Mouse (Mus musculus) mature B cell (primary cell): Measurements from ENCODE around the gene Cdh13.

Experiments used
- in situ Hi-C: fragments of 300-500 bp; cut with MboI; formaldehyde crosslinking; loops from 2 replicates; pipeline ENCODE4 v1.14.3; 2019

Gene Cdh13

GRCm38 (mm10) chr8:118797127-118797526, 513.6 kb downstream of the Cdh13 start:
- in situ Hi-C loops: no loop called here

DNA sequence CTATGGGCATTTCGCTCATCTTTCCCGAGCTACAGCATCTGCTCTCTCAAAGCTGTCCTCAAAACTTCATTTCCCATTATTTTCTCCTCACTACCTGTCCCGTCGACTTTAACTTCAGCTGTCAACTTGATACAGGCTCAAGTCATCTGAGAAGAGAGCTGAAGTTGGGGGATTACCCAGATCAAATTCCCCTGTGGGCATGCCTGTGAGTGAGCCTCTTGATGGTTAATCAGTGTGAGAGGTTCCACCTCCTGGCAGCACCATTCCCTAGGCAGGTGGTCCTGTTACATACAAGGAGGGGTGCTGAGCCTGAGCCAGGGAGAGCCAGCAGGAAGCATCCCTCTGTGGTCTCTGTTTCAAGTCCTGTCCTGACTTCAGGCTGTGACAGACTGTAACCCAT, 519.6 kb downstream of the Cdh13 start:
- in situ Hi-C loops: no loop called here

GRCm38 (mm10) chr8:118809660-118810059, 526.1 kb downstream of the Cdh13 start:
- in situ Hi-C loops: no loop called here

DNA sequence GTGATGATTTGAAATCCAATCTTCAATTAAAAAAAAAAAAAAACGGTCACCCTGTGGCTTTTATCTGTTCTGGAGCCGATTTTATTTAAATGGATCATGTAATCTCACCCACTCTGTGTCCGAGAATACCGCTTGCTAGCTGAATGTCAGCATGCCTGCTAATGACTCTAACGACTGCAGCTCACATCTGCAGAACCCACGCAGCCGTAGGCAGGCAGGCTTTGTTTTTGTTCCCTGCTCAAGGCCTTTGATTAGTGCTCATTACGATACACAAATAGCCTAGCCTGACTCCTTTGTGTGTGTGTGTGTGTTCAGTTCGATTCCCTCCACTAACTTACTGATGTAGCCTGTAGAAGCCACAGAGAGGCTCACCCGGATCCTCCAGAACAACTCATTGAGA, 531.5 kb downstream of the Cdh13 start:
- in situ Hi-C loops: no loop called here

- in situ Hi-C loops: no loop called here
These were observed 543.2 kb downstream of the Cdh13 start for GRCm38 (mm10) chr8:118826761-118827160.

- in situ Hi-C loops: no loop called here
These were observed 544.2 kb downstream of the Cdh13 start for GRCm38 (mm10) chr8:118827726-118828125.

DNA sequence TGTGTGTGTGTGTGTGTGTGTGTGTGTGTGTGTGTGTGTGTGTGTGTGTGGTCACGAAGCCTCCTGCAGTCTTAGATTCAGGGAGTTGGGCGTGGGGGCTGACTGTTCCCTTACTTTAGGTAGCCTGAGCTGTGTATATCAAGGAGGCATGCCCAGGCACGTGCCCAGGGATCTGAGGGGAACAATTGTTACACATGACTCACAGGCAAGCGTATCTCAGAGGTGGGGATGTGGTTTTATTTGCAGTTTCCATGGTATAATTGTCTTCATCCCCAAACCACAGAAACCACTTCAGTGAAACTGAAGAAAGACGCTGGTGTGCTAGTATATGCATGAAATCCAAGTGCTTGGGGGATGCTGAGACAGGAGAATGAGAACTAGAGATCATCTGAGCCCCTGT, 546.8 kb downstream of the Cdh13 start:
- in situ Hi-C loops: no loop called here

DNA sequence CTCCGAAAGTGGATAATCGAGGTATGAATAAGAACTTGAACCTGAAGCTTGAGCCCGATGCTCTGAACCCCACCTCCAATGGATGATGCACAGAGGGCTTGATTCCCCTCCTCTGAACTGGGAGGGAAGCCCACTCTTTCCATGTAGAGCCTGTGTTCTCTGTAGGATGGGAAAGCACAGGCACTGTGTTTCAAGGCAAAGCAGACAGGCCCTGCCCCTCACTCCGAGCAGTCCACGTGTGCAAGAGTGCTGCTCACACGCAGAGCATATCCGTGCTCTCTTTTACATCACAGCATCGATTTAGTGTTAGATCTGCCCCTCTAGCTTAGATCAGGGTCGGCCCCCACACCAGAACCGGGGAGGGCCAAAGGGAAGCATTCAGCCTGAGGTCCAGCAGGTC, 547.5 kb downstream of the Cdh13 start:
- in situ Hi-C loops: no loop called here

DNA sequence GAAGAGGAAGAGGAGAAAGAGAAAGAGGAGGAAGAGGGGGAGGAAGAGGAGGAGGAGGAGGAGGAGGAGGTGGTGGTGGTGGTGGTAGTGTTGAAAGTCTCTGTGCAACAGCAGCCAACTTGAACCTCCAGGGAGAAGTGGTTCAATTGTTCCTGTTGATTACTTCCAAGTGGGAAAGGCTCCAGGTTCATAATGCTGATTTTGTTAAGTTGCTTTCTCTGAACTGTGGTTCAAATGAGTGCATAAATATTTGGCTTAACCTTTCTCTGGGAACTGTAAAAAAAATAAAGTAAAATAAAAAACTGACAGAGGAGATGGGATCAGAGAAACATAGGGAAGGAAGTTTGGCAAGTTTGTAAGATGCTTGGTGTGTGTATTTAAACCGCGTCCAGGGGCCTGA, 555.3 kb downstream of the Cdh13 start:
- in situ Hi-C loops: no loop called here

GRCm38 (mm10) chr8:118845690-118846089, 562.2 kb downstream of the Cdh13 start:
- in situ Hi-C loops: no loop called here

DNA sequence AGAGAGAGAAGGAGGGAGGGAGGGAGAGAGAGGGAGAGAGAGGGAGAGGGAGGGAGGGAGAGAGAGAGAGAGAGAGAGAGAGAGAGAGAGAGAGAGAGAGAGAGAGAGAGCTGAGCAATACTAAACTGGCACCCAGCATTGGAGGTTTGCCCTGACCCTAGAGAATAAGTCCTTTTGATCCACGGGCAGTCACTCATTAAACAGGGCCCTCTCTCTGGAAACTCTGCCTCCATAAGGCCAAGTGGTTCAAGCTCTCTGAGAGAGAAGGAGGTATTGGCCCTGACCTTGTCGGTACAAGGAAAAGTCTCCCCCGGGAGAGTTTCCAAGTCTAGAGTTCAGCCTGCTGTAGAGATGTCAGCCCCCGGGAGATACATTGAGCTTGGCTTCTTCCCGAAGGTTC, 564.5 kb downstream of the Cdh13 start:
- in situ Hi-C loops: no loop called here

DNA sequence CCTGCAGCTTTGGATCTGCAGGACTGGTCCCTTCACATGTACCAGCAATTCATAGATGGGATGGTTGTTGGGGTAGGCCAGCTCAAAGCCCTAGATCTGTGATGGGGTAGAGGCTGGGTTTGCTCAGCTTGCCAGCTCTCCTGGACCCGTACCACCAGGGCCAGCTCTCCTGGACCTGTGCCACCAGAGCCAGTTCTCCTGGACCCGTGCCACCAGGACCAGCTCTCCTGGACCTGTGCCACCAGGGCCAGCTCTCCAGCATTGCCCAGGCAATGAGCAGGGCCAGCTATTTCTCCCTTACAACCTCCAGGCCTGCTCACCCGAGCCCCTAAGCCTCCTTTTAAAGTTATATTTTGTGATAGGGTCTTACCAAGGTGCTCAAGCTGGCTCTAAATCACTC, 566.0 kb downstream of the Cdh13 start:
- in situ Hi-C loops: no loop called here

DNA sequence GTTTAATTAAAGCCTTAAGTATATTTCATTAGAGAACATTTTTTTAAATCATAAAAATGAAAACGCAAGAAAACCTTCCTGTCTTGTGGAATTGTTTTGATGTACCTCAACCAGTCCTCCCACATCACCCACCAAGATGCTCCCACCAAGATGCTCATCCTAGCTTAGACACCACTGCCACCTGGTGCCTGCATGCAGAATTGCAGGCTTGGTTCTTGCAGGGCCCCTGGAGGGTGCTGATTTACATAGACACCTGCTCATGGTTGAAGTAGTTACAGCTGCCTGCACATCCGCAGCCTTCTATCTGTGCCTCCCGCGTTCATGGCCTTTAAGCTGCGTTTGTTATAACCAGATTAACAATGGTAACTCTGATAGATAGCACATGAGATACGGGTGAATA, 566.8 kb downstream of the Cdh13 start:
- in situ Hi-C loops: no loop called here

DNA sequence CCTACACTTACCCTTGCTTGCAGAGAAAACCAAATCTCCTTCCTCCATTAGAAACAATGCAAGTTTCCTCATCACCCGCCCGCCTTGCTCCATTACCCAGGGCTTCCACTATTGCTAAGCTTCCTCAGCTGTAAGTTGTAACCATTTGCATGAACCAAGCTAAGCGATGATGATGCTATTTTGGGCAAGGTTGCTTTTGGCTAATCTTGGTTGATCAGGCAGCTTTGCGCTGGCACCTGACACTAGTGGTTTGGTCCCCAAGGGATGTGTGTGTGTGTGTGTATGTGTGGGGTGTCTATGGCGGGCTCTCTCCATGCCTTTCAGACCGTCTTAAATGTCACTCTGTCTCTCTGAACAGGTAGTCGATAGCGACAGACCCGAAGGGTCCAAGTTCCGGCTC, 567.8 kb downstream of the Cdh13 start:
- in situ Hi-C loops: no loop called here

GRCm38 (mm10) chr8:118852861-118853260, 569.3 kb downstream of the Cdh13 start:
- in situ Hi-C loops: no loop called here

DNA sequence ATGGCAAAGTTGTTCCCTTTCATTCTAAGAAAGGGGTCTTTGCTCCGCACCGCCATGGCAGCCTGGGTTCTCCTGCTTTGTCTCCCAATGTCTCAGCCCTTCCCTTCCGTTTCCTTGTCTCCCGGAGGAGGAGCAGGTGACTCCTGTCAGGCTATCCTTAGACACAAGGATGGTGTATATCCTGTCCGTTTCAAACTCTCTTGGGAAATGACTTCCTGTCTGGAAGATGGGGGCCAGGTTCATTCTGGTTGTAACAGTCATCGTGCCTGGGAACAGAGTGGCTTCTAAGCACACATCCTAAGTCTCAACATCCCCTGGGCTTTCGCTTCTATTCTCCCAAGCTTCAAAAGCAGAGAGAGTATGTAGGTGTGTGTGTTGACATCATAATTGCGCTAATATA, 571.1 kb downstream of the Cdh13 start:
- in situ Hi-C loops: no loop called here

- in situ Hi-C loops: no loop called here
These were observed 582.8 kb downstream of the Cdh13 start for GRCm38 (mm10) chr8:118866332-118866731.

- in situ Hi-C loops: no loop called here
These were observed 587.2 kb downstream of the Cdh13 start for GRCm38 (mm10) chr8:118870711-118871110.

- in situ Hi-C loops: no loop called here
These were observed 596.6 kb downstream of the Cdh13 start for GRCm38 (mm10) chr8:118879939-118880825.

- in situ Hi-C loops: no loop called here
These were observed 600.8 kb downstream of the Cdh13 start for GRCm38 (mm10) chr8:118884296-118884695.

GRCm38 (mm10) chr8:118884988-118885387, 601.5 kb downstream of the Cdh13 start:
- in situ Hi-C loops: no loop called here

- in situ Hi-C loops: no loop called here
These were observed 618.9 kb downstream of the Cdh13 start for GRCm38 (mm10) chr8:118902402-118902801.

DNA sequence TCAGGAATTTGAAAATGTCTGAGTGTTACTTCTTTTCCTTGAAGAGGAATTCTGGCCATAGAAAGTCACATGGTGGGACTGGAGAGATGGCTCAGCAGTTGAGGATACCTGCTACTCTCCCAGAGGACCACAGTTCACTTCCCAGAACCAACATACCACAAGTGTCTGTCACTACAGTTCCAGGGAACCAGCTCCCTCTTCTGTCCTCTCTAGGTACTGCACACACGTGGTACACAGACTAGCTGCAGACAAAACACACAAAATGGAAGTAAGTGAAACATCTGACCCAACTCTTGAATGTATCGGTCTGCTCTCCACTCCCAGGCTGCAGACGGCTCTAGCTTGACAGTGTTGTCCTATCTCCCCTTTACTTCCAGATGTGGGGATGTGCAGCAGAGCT, 633.0 kb downstream of the Cdh13 start:
- in situ Hi-C loops: no loop called here

DNA sequence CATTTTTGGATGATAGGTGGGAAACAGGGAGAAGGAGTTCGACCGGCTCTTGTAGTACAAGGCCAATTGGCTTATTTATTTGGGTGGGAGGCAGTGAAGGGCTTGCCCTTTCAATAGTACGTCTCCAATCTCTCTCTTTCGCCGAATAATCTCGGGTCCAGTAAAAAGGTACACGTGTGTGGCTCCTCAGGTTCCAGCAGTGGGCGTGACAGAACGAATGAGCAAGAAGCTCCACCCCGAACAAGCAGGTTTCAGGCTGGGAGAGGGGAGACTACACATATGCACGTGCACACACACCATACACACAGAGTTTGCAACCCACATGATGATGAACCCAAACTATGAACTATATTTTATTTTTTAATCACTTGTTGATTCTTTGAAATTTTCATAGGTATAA, 653.9 kb downstream of the Cdh13 start:
- in situ Hi-C loops: no loop called here
